Mouse (Mus musculus) small intestine, adult 2 months (tissue): ENCODE measurements around the gene Olfr1411. TPM values are rescaled to one million over a fixed set of nuclear protein-coding genes. Genes with fewer than 3 reads are reported as not detected.

ENCODE experiments used
- H3K27ac ChIP-seq: fragments of 200-500 bp; 2 replicates; pipeline ENCODE4 v1.5.1; 2012; ENCODE audit warnings: low read depth, low read length, control low read depth, inconsistent platforms; ENCODE audit not compliant: insufficient read depth
- H3K27me3 ChIP-seq: fragments of 200-500 bp; 2 replicates; pipeline ENCODE4 v1.6.1; 2012; ENCODE audit warnings: mild to moderate bottlenecking, moderate library complexity, low read length, inconsistent platforms; ENCODE audit not compliant: control insufficient read depth, insufficient read depth
- H3K36me3 ChIP-seq: fragments of 200-500 bp; 2 replicates; pipeline ENCODE4 v1.6.1; 2012; ENCODE audit warnings: mild to moderate bottlenecking, low read length, control low read depth, inconsistent platforms; ENCODE audit not compliant: control insufficient read depth, insufficient read depth
- H3K4me1 ChIP-seq: fragments of 200-500 bp; 2 replicates; pipeline ENCODE4 v1.6.1; 2012; ENCODE audit warnings: low read length, inconsistent platforms, mixed read lengths; ENCODE audit not compliant: control insufficient read depth, insufficient read depth, insufficient read length
- H3K4me3 ChIP-seq: fragments of 200-500 bp; 2 replicates; pipeline ENCODE4 v1.5.1; 2012; ENCODE audit warnings: low read depth, mild to moderate bottlenecking, control low read depth, inconsistent platforms, low read length, moderate library complexity
- CTCF ChIP-seq: fragments of 200-500 bp; IDR thresholded peaks from 2 replicates; pipeline ENCODE4 v1.5.1; 2012; ENCODE audit warnings: low read depth, mild to moderate bottlenecking, control low read depth, inconsistent platforms, low read length, moderate library complexity, mixed read lengths; ENCODE audit not compliant: insufficient replicate concordance, insufficient read length; ENCODE audit errors: extremely low read depth
- POLR2A ChIP-seq: fragments of 200-500 bp; IDR thresholded peaks from 2 replicates; pipeline ENCODE4 v1.6.1; 2012; ENCODE audit warnings: low read depth, mild to moderate bottlenecking, control low read depth, inconsistent platforms, low read length, moderate library complexity
- WGBS: fragments of 180-500 bp; shearing (Covaris S2); methylation state at CpG from one replicate; pipeline ENCODE4 v1.1.7; 2018; 5-methylcytosine and 5-hydroxymethylcytosine counted together
- polyA plus RNA-seq: library from polyadenylated mRNA; depleted of rRNA; stranded (reverse); fragments of >200 nt; gene quantifications from 2 replicates; pipeline ENCODE4 v1.2.3, GENCODE M21; 2012; rRNA removed

Gene Olfr1411
- polyA plus RNA-seq = not detected in 2 replicates

DNA sequence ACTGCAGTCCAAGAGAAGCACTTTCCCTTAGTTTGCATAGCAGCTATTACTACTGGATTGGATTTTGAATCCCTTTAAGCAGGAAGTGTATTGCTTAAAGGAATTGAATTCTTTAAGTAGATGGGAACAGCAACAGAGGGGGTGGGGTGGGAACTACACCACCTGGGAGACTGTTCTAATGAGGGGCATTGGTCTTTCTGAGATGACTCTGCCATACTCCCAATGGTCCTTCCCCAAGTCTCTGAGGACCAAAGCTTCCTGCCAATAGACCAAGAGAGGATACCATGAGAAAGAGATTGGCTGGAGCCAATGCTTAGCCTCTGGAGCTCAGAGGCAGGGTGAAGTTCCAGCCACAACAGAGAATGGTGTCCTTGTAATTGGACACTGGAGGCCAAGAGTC is at the start of gene Olfr1411:
Gene Olfr1411, plus strand, starts transcription at position 301 of the 400 bp plus-strand sequence.
- TF ChIP-seq CTCF (no peak), POLR2A (no peak)
- no peaks in the 10 kb centered on the region for H3K27me3 ChIP-seq
- H3K27ac ChIP-seq = no peak within 1 kb of the TSS
- no peak within 1 kb of the TSS for H3K4me3 ChIP-seq
- no peaks in the 10 kb centered on the region for H3K36me3 ChIP-seq
- no peaks in the 10 kb centered on the region for H3K4me1 ChIP-seq

GRCm38 (mm10) chr1:92545929-92546328 is 48.3 kb upstream of the Olfr1411 start:
- Histone ChIP-seq H3K36me3 (no peaks in the 10 kb centered on the region), H3K27ac (no peak overlapping the region), H3K4me3 (no peak overlapping the region), H3K4me1 (no peaks in the 10 kb centered on the region), H3K27me3 (no peaks in the 10 kb centered on the region)
- 76% methylated on average over 2 of the region's 2 CpGs for WGBS
- TF ChIP-seq CTCF (no peak), POLR2A (no peak)

GRCm38 (mm10) chr1:92571022-92571421 is 23.2 kb upstream of the Olfr1411 start, which contains the start of gene Olfr1413:
TSS of gene Olfr1413 (plus strand) at chr1:92571322.
- Histone ChIP-seq H3K36me3 (no peaks in the 10 kb centered on the region), H3K4me3 (no peak within 1 kb of the TSS), H3K27ac (no peak within 1 kb of the TSS), H3K27me3 (no peaks in the 10 kb centered on the region), H3K4me1 (no peaks in the 10 kb centered on the region)
- TF ChIP-seq POLR2A (no peak), CTCF (no peak)
- WGBS = 78% methylated on average over 3 of the region's 3 CpGs

DNA sequence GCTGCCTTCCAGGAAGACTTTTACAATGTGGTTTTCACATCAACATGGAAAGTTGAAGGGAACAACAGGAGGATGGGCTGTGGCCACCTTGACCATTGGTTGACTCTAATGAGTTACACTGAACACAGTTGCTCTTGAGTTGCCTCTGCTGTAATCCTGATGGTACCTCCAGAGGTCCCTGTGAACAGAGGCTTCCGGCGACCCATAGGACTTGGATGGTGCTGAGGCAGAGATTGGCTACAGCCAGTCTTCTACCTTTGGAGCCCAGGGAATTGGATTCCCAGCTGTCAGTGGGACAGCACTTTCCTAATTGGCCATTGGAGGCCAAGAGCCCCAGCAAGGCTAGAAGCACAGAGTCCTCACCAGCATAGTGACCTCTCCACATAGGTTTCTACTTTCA is 8.7 kb upstream of the Olfr1411 start, which contains the start of gene Olfr1412:
Gene Olfr1412, plus strand, starts transcription at position 301 of the 400 bp plus-strand sequence.
- no peak for TF ChIP-seq CTCF
- Histone ChIP-seq H3K4me3 (no peak within 1 kb of the TSS), H3K27ac (no peak within 1 kb of the TSS), H3K36me3 (no peaks in the 10 kb centered on the region), H3K4me1 (no peaks in the 10 kb centered on the region), H3K27me3 (no peaks in the 10 kb centered on the region)
- 82% methylated on average over 2 of the region's 2 CpGs for WGBS

DNA sequence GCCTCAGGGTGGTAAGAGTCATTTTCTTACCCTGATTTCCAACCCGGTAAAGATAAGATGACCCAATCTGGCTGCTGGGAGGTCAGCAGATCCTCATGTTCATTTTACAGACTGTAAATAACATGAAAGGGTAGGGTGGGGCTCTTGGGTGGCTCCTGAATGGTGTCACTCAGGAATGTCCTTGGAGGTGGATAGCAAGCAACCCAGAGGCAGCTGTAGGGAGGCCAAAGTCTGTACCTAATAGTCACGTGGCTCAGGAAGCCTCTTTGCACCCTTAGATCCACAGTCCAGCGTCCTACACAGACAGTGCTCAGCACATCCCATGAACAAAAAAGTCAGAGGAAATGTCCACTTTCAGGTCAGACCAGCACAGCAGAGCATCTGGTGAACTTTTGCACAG is 1.8 kb downstream of the Olfr1411 start:
- no peak for TF ChIP-seq CTCF
- TF ChIP-seq POLR2A = no peak

DNA sequence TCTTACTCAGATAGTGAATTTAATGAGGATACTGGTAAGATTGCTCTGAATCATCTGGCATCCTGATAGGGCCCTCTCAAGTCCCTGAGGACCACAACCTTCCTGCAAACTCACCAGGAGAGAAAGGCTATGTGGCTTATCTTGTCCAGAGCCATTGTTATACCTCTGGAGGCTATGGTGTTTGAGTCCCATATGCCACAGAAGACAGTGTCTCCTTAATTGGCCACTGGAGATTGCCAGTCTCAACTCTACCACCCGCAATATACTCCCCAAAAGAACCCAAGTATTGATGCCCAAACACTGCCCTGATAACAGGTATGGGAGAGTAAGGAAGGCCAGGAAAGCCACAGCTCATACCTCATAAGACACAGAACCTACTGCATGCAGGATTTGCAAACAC is 11.3 kb downstream of the Olfr1411 start, which contains the start of gene Olfr1410:
Gene Olfr1410, plus strand, starts transcription at position 301 of the 400 bp plus-strand sequence.
- TF ChIP-seq POLR2A (no peak), CTCF (no peak)
- no peak within 1 kb of the TSS for H3K27ac ChIP-seq
- H3K4me3 ChIP-seq = no peak within 1 kb of the TSS
- no peaks in the 10 kb centered on the region for H3K36me3 ChIP-seq
- no peaks in the 10 kb centered on the region for H3K4me1 ChIP-seq
- WGBS = 74% methylated on average over 1 of the region's 1 CpGs
- no peaks in the 10 kb centered on the region for H3K27me3 ChIP-seq

More for the DNA sequence above, 1.8 kb downstream of the Olfr1411 start:
- Histone ChIP-seq H3K27me3 (no peaks in the 10 kb centered on the region), H3K4me1 (no peaks in the 10 kb centered on the region), H3K36me3 (no peaks in the 10 kb centered on the region), H3K4me3 (no peak overlapping the region), H3K27ac (no peak overlapping the region)
- 41% methylated on average over 3 of the region's 3 CpGs for WGBS

- no peak overlapping the region for H3K27ac ChIP-seq
- no peaks in the 10 kb centered on the region for H3K27me3 ChIP-seq
- no peak overlapping the region for H3K4me3 ChIP-seq
- TF ChIP-seq POLR2A (no peak), CTCF (no peak)
- WGBS = 71% methylated on average over 4 of the region's 4 CpGs
- H3K36me3 ChIP-seq = no peaks in the 10 kb centered on the region
- no peaks in the 10 kb centered on the region for H3K4me1 ChIP-seq
These were observed 13.5 kb downstream of the Olfr1411 start for GRCm38 (mm10) chr1:92607711-92608110.
